Mouse (Mus musculus): ENCODE results near the gene Tlk1.

DNA sequence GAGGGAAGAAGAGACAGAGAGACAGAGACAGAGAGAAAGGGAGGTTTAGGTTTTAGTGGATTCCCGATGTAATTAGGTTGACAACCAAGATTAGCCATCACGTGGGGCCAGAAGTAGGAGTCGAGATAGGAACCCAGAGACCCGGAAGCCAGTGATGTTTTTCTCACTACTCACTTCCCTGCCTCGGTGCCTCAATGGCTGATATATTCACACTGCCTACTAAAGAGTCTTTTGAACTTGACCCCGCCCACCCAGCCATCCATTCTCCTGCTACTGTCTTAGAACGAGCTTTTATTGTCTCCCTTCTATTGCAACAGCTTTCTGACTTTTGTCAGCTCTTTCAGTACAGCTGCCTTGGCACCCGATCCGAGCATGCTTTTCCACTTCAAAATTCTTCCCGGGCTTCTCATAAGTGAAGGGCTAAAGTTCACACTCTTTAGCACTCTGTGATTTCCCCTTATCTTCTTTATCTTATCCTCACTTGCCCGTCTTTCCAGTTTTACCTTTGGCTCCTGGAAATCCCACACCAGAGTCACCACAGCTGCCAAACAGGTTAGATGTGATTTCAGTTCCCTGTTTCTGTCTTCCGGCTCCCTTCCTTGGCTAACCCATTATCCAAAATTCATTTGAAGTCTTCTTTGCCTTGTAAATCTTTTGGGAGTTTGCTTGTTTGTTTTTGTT, 13.1 kb upstream of the Tlk1 start:
- TF ChIP-seq CTCF (IDR thresholded peaks at IDR 0.05; ENCODE audit: borderline replicate concordance, extremely low read depth, insufficient read depth, insufficient read length): no peak
- no peak for TF ChIP-seq POLR2A (IDR thresholded peaks at IDR 0.05; ENCODE audit: borderline replicate concordance, extremely low read depth, insufficient read depth, insufficient read length, poor library complexity, severe bottlenecking)

Measured in brain, embryonic 14.5 days (tissue).